ENCODE assay signal across 7 mouse cellular contexts in the genomic region with DNA sequence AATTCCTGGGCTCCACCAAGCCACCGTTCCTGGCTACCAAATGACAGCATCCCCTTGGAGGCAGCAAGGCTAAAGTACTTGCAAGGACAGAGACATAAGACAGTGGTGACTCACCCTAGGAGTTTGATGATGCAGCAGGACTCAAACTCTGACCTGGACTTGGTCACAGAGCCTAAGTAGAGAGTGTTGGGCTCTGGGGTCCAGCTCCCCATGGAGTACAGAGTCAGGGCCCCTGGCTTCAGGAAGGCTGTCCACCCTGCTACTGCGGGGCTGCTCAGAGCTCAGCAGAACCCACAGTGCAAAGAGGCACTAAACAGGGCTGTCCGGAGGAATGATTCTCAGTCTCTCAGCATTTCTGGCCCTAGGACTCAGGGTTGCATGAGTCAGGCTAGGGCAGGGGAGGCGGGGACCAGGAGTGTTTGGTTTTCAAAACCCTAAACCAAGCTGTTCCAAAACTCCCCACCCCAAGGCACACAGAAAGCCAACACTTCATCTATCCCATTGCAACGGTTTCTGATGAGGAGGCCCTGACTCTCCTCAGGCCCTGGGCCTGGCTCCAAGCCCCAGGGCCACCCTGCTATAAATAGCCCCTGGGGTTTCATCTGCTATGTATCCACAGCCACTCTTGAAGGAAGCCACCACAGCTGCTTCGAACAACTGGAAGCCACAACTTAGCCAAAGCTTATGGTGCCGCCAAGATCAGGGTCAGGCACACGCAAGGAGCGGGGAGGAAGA.
DNase-seq lines count a peak whose midpoint lies in the region; ATAC-seq and TF ChIP-seq lines count a peak whose summit lies in the region.

No protein-coding gene starts in this region.

- H3K4me2 ChIP-seq in embryonic facial prominence, embryonic 12.5 days (replicated peaks): no peak overlapping the region
- H3K4me2 ChIP-seq in liver, postnatal 0 days (ENCODE audit: low read depth, low read length): peak overlapping the region; percentile 69

- H3K9me3 ChIP-seq in embryonic facial prominence, embryonic 12.5 days: no peaks in the 10 kb centered on the region
- no peaks in the 10 kb centered on the region for H3K9me3 ChIP-seq in liver, postnatal 0 days (ENCODE audit: low read length)

- no peak for TF ChIP-seq EP300 in liver, postnatal 0 days (IDR thresholded peaks at IDR 0.05; ENCODE audit: low read depth)

- H3K27me3 ChIP-seq in embryonic facial prominence, embryonic 12.5 days: no peaks in the 10 kb centered on the region
- H3K27me3 ChIP-seq in liver, postnatal 0 days (ENCODE audit: insufficient read depth, low read length): no peaks in the 10 kb centered on the region

- H3K4me3 ChIP-seq in embryonic facial prominence, embryonic 12.5 days: no peak overlapping the region
- no peak overlapping the region for H3K4me3 ChIP-seq in liver, postnatal 0 days (ENCODE audit: low read depth, low read length)

- intact Hi-C loops in heart, postnatal 25 days (cut with DNase I): loop anchor here (2.0 kb wide), 1 partner anchor 77 kb away; no protein-coding TSS in a partner anchor

- WGBS in embryonic facial prominence, embryonic 12.5 days: 50% methylated on average over 9 of the region's 9 CpGs
- WGBS in liver, postnatal 0 days (ENCODE audit: insufficient replicate concordance): 52% methylated on average over 9 of the region's 9 CpGs

- ATAC-seq in embryonic facial prominence, embryonic 12.5 days (ENCODE audit: insufficient number of reproducible peaks, insufficient read depth, low FRiP score, low TSS enrichment): no peak
- no peak for ATAC-seq in liver, postnatal 0 days

- H3K36me3 ChIP-seq in embryonic facial prominence, embryonic 12.5 days: peaks cover 23% of the 10 kb centered on the region
- H3K36me3 ChIP-seq in liver, postnatal 0 days (replicated peaks; ENCODE audit: insufficient read depth, low read length): peaks cover 43% of the 10 kb centered on the region

- TF ChIP-seq CTCF in liver, postnatal 0 days (IDR thresholded peaks at IDR 0.05; ENCODE audit: low read depth): no peak

- no peak overlapping the region for H3K9ac ChIP-seq in embryonic facial prominence, embryonic 12.5 days
- H3K9ac ChIP-seq in liver, postnatal 0 days (replicated peaks): peak overlapping the region; percentile 54

- peaks cover 39% of the 10 kb centered on the region for H3K4me1 ChIP-seq in embryonic facial prominence, embryonic 12.5 days
- H3K4me1 ChIP-seq in liver, postnatal 0 days (ENCODE audit: insufficient read depth): peaks cover 52% of the 10 kb centered on the region

- peak; percentile 88 for DNase-seq in adrenal gland, adult 2 months
- peak; percentile 74 for DNase-seq in heart, postnatal 25 days (ENCODE audit: low spot score)
- DNase-seq in liver, postnatal 0 days: no peak
- DNase-seq in thymus, postnatal 4 days: no peak
- no peak for DNase-seq in frontal cortex, postnatal 36 days (ENCODE audit: low spot score in 2 of 2)
- DNase-seq in thymus, postnatal 36 days: no peak

- peak overlapping the region; percentile 4; the same call in 1 of the 2 replicates for H3K27ac ChIP-seq in embryonic facial prominence, embryonic 12.5 days
- peak overlapping the region; percentile 79; the same call in 1 of the 2 replicates for H3K27ac ChIP-seq in liver, postnatal 0 days (ENCODE audit: low read depth)

Comparison
In these comparisons a context has a peak if more than half of its experiments do, and no peak if none do; other contexts are left out.
1. DNase-seq: peak in adrenal gland, adult 2 months (single experiment) and heart, postnatal 25 days (single experiment); none in liver, postnatal 0 days (single experiment), thymus, postnatal 4 days (single experiment), frontal cortex, postnatal 36 days (0 of 2) and thymus, postnatal 36 days (0 of 2).